Mouse (Mus musculus) activated CD4-positive, CD25-positive, alpha-beta regulatory T cell, adult 4 months (primary cell): ENCODE data around the gene Csf3. TPM values are rescaled to one million over a fixed set of nuclear protein-coding genes. Genes with fewer than 3 reads are reported as not detected.

ENCODE experiments used
- ATAC-seq: one replicate; pipeline ENCODE4 v1.8.0; 2017
- polyA plus RNA-seq, 2 experiments: library from polyadenylated mRNA; unstranded; fragments of 100-300 nt; shearing (Covaris generic); gene quantifications; one replicate each; pipeline ENCODE4 v1.2.1; 2017

Gene Csf3
- polyA plus RNA-seq, 2 experiments from 2014 or later = not detected

DNA sequence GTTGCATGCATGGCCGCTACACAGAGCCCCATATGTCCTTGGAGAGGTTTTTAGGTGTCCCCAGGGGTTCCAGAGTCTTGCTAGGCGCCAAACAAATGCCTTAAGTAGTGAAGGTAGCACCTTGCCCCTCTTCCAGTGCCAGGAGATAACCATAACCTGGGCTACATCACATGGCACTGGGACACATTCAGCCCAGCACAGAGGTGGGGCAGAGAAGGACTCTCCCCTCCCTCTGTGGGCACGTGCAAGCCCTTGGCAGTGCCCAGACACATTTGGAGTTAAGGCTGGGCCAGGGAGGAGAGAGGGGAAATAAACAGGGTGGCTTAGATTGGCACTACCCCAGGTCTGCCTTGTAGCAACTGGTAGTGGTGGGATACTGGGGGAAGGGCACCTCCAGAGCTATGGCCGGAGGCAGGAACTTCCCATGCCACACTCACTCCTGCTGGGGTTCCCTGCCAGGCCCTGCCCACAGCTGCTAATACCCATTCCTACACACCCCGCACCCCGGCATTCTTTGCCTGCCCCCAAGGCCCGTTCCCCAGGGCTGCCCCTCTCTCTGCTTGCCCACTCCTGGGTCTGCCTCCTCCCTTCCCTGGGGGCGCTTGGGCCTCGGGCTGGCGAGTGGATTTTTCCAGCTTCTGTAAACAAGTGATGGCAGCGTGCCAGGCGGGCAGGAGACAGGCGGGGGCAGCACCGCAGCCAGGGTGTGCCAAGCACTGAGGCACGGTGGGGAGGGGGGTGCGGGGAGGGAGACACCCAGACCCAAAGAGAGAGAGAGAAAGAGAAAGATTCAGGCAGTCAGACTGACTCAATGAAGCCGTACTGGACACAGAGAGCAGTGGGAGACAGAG, 49.5 kb downstream of the Csf3 start:
- ATAC-seq = no peak

DNA sequence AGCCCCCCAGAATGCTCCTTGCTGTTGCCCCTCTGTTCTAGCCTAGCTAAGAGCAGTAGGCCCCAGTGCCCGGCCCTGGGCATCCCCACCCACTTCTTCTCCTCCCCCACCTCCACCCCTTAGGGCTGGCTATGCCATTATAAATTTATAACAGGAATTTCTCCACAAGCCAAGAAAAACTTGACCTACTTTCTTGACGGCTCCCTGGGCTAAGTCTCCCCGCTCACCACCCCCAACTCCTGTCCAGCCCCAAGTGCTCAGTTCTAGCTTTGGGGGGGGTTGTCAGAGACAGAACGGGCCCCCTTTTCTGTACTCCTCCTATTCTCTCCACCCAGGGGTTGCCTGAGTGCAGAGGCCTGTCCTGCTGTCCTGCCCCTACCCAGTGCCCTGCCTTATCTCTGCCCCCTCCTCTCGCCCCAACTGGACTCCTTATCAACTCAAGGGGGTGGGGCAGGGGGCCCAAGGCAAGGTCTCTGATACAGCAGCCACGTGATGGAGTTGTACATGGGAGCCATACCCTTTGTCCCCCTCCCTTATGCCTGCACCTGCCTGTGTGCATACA, 50.2 kb downstream of the Csf3 start:
- no peak for ATAC-seq

DNA sequence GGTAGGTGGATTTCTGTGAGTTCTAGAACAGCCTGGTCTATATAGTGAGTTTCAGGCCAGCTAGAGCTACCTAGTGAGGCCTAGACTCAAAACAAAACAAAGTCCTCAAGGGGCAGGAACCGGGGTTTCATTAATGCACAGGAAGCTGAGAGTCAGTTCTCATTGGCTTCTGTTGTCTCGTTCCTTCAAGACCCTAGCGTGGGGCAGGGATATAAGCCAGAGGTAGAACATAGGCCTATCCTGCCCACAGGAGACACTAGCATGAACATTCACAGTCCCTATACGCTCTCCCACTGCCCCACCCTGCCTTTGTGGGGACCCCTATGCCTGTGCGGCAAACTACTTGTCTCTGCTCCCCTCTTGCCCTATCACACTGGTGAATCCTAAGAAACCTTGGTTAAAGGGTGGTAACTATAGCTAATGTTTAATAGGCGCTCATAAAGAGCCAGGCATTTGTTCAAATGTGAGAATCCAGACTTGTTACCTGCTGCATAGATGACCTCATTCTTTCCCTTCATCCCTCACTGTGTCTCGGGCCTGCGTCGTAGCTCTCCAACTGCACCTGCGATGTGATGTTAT, 51.6 kb downstream of the Csf3 start:
- ATAC-seq = no peak

Other genes starting within 250 kb of the Csf3 start
- gene Ikzf3, start 155.2 kb upstream of the Csf3 start, polyA plus RNA-seq = 100 to 1,000 TPM in 1 of 2 experiments, 10 to 100 TPM in 1; 95.8 to 124 TPM
- gene Zpbp2, start 150.2 kb upstream of the Csf3 start, polyA plus RNA-seq = 1 to 10 TPM; 4.2 to 7.1 TPM
- gene Ormdl3, start 113.9 kb upstream of the Csf3 start, polyA plus RNA-seq = 10 to 100 TPM; 15.8 to 37.6 TPM
- gene Lrrc3c, start 103.0 kb upstream of the Csf3 start, polyA plus RNA-seq = not detected
- 1 to 10 TPM; 2.2 to 10.0 TPM for gene Gm12355, start 75.6 kb upstream of the Csf3 start, polyA plus RNA-seq
- not detected for gene Gsdma3, start 74.9 kb upstream of the Csf3 start, polyA plus RNA-seq
- not detected for gene Gsdma2, start 54.5 kb upstream of the Csf3 start, polyA plus RNA-seq
- gene Gsdma, start 36.9 kb upstream of the Csf3 start, polyA plus RNA-seq = under 1 TPM in 1 of 2 experiments, not detected in 1; 0.20 TPM
- gene Psmd3, start 18.7 kb upstream of the Csf3 start, polyA plus RNA-seq = 10 to 100 TPM; 14.2 to 25.7 TPM
- 10 to 100 TPM; 19.1 to 27.9 TPM for gene Med24, start 28.2 kb downstream of the Csf3 start, polyA plus RNA-seq
- gene Thra, start 39.4 kb downstream of the Csf3 start, polyA plus RNA-seq = 1 to 10 TPM; 1.4 to 3.5 TPM
- gene Nr1d1, start 74.1 kb downstream of the Csf3 start, polyA plus RNA-seq = 1 to 10 TPM; 2.9 to 5.4 TPM
- 10 to 100 TPM; 19.9 to 22.0 TPM for gene Msl1, start 94.3 kb downstream of the Csf3 start, polyA plus RNA-seq
- gene Casc3, start 103.6 kb downstream of the Csf3 start, polyA plus RNA-seq = 10 to 100 TPM; 10.6 to 11.2 TPM
- gene Rapgefl1, start 135.5 kb downstream of the Csf3 start, polyA plus RNA-seq = under 1 TPM in 1 of 2 experiments, not detected in 1; 0.15 TPM
- gene Wipf2, start 162.4 kb downstream of the Csf3 start, polyA plus RNA-seq = 10 to 100 TPM; 10.9 to 12.3 TPM
- gene Cdc6, start 206.5 kb downstream of the Csf3 start, polyA plus RNA-seq = 10 to 100 TPM; 10.1 to 17.7 TPM
- gene Rara, start 226.6 kb downstream of the Csf3 start, polyA plus RNA-seq = 10 to 100 TPM in 1 of 2 experiments, 1 to 10 TPM in 1; 9.0 to 13.7 TPM